Mouse (Mus musculus) v-Abl transformed pro-B cells (cell line): Measurements from ENCODE around the gene Dhrs7.

Experiments used
- in situ Hi-C, 2 experiments: fragments of 400-800 bp; cut with MboI; formaldehyde crosslinking; loops; one replicate each; pipeline ENCODE4 v1.15.1; 2025; ENCODE audit not compliant: unreplicated experiment in 2 of 2

Dhrs7 gene

DNA sequence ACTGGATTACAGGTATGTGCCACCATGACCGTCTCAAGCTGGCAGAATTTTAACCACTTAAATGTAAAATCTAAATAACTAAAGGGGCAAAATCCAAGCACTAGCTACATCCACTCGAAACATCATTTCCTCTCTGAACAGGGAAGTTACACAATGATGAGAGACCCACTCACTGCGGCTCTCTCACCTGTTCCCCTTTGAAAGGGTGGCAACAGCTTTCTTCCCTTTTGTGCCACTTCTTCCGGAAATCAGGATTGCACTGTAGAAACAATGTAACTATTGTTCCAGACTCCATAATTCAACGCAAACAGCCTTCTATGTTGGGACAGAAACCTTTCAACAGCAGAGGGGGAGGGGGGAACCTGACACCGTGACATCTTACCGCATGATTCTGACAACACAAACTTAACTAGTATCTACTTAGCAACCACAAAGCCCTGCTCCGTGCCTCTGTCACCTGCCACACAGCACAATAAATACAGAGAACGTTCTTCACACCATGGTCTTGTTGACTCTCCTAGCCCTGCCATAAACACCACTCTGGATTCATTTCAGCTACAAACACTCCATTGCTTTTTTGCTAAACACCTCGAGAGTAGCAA, 3.3 kb upstream of the Dhrs7 start:
- in situ Hi-C loops = loop anchor here (5.0 to 25.0 kb wide), 6 partner anchors 87 to 906 kb away; partner anchors contain the start of genes Jkamp (in 1 of the 2), L3hypdh (in 1 of the 2) and Ppm1a (in 1 of the 2)

DNA sequence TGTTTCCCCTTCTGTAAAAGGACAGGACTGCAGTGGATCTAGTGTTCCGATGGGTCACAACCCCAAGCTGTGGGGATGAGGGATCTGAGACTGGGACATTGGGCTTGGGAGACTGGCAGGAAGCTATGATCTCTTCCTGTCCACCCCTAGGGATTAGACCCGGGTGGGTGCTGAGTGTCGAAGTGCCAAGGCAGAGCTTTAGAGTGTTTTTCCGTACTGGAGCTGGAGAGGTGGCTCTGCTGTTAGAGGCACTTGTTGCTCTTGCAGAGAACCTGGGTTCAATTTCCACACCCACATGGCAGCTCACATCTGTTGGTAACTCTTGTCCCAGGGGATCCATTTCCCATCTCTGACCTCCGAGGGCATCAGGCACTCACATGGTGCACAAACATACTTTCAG, 1.3 kb upstream of the Dhrs7 start:
- in situ Hi-C loops = loop anchor here (5.0 to 25.0 kb wide), 6 partner anchors 89 to 904 kb away; partner anchors contain the start of genes Jkamp (in 1 of the 2), L3hypdh (in 1 of the 2) and Ppm1a (in 1 of the 2)

DNA sequence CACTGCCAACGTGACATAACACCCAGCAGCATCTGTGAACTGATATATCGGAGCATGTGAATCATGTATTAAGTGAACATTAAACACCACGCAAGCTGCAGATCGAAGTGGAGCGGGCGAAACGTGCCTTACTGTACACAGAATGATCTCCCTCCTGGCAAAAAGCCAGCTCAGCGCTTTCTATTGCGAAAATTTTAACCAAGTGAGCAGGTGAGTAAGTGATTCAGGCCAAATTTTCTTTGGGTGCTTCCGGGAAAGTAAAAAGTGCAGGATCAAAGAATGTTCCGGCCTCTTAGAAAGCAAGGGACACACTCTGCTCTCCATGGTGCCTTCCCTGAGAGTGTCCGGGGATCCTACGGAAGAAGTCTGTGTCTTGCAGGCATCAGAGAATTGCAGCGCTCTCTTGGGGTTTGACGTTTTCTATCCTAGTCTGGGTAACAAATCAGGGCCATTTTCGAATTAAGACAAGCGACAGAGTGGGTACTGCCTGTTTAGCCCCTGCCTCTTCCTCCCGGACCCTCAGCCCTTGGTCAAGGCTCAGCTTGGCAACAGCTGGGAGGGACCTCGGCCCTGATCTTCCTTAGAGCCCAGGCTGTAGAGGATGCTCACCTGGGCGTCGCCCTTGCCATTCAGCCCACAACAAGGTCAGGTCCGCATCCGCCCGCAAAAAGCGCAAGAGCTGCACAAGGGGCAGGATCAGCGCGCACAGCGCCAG, 532 bp downstream of the Dhrs7 start:
- in situ Hi-C loops = loop anchor here (5.0 to 25.0 kb wide), 8 partner anchors 91 to 902 kb away; partner anchors contain the start of genes Jkamp (in 1 of the 2), L3hypdh (in 1 of the 2), Pcnx4 (in 1 of the 2) and Ppm1a (in 1 of the 2)

DNA sequence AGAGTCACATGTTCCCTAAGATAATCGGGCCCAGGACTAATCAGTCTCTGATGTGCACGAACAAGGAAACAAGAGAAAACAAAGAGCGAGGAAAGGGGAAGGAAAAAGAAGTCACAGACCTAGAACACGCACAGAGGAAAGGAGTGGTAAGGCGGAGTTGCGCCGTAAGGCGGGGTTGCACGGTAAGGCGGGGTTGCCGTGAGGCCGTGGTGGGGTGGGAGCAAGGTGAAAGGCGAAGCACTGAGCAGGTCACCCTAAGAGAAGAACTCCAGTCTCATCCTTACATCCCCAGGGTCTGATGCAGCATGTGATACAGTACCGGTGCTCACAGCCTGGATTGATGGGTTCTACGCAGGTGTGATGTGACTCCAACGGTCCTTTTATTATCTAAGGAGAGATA, 8.9 kb downstream of the Dhrs7 start:
- in situ Hi-C loops = loop anchor here (25.0 kb wide), 2 partner anchors 568 to 893 kb away; partner anchors contain the start of genes Jkamp (in 1 of the 2) and L3hypdh (in 1 of the 2)

DNA sequence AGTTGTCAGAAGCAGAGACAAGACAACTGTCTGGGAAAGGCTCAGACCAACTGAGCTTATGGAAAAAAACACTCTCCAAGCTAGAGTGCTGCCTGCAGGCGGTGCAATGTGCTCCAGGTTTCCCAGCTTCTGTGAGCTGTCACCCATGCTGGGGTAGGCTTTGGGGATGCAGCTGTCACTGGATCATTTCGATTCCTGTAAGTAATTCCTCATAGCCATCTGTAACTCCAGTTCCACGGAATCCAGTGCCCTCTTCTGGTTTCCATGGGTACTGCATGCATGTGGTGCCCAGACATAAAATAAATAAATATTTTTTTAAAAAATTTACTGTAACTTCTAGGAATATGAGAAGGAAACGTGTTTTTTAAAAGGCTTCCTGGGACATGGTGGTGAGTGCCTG, 10.0 kb downstream of the Dhrs7 start:
- in situ Hi-C loops = loop anchor here (5.0 to 25.0 kb wide), 3 partner anchors 192 to 892 kb away; partner anchors contain the start of genes Jkamp (in 1 of the 2) and L3hypdh (in 1 of the 2)

DNA sequence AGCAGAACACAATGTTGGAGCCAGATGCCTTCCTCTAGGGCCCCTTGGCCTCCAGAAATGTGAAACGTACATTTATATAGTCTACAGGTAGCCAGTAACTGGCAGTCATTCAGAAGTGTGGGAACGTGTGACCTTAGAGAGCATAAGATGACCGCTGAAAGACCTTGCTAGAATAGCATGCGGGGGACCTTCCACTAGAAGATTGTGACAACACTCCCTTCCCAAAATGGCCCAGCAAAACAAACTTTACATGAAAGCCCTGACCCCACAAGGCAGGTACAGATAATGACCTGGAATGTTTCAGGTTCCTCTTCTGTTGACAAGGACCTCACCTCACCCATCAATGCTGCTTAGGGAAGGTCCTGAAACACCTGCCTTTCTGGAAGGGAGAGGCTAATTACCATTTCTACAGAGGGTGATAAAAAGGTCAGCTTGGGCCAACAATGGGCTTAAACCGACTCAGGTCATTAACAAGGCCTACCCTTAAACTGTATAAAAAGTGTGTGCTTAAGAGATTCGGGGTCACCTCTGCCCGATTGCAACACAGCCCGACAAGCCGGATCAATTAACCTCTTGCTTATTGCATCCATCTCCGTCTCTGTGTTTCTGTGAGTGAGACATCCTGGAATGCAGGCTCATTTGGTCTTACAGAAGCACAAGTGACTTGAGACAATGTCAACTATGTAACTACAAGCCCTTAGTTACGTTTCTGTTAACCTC, 14.9 kb downstream of the Dhrs7 start, which contains the start of gene Gm4756:
TSS of gene Gm4756 (minus strand) at position 51 of the 720 bp plus-strand sequence.
- in situ Hi-C loops = loop anchor here (5.0 to 25.0 kb wide), 3 partner anchors 187 to 887 kb away; partner anchors contain the start of genes Jkamp (in 1 of the 2) and L3hypdh (in 1 of the 2)

DNA sequence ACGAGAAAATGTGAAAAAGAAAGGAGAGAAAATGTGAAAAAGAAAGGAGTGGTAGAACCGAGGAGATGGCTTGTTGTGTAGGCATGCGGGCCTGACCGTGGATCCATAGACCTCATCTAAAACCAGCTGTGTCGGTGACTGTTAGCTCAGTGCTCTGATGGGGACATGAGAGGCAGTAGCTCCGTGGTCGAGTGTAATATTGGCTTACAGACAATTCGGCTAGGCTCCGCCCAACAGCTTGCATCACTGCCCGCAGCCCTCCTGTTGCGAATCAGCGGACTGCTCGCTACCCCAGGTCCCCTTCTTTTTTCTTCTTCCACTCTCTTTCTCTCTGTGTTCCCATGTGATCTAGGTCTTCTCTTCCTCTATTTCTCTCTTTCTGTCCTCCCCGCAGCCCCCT, 15.8 kb downstream of the Dhrs7 start:
- in situ Hi-C loops = no loop called here

DNA sequence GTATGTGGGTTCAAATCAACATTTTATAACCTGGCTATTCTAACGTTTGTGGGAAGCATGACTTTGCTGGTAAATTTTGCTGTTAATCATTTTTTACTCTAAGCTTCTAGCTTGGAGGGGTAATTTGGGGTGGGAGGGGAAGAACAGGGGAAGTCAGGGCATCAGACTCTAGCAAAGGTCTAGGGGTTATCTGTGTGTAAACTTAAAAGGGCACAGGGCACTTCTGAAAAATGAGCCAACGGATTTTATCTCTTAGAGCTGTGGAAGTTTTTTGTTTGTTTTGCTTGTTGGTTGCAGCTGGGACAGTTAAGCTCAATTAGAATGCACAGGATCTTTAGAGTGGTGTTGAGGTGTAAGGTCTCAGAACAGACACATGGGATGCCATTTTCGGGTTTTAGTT, 26.7 kb downstream of the Dhrs7 start:
- in situ Hi-C loops = no loop called here

DNA sequence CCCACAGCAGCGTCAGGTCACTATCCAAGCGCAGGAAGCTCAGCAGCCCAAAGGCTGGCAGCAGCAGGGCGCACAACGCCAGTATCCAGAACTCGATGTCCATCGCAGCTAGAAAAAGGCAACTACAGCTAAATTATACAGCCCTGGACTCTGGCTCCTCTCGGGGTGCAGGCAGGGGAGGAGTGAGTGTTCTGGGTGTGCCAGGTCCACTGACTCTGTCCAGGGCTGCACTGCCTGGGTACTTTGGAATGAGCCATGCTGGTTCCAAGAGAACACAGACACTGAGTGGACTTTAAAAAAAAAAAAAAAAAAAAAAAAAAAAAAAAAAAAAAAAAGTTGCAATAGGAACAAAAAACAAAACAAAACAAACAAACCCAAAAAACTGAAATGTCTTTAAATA, 36.0 kb downstream of the Dhrs7 start:
- in situ Hi-C loops = no loop called here

DNA sequence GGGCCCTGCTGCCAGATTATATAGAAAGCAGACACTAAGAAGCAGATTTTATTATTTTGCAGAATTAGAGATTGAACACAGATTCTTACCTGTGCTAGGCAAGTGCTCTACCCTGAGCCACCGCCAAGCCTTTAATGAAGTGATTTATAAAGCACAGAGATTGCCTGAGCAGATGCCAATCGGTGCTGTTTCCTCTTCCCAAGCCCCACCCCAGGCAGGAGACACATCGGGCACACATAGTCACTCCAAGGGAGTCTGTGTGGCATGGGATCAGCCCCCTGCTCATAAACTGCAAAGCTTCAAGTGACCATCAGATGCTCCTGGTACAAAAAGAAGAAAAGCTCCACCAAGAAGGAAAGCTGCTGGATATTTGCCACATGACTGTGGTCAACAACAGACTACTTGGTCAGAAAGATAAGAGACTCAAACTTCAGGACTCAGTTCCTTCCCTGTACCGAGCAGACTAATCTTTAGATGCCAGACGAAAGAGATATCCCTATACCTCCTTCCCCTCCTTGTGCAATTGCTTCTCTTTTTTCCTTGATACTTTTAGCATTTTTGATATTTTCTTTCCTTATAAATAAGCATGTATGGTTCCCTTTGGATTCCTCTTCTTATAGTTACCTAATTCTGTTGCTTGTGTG, 41.7 kb downstream of the Dhrs7 start:
- in situ Hi-C loops = no loop called here

DNA sequence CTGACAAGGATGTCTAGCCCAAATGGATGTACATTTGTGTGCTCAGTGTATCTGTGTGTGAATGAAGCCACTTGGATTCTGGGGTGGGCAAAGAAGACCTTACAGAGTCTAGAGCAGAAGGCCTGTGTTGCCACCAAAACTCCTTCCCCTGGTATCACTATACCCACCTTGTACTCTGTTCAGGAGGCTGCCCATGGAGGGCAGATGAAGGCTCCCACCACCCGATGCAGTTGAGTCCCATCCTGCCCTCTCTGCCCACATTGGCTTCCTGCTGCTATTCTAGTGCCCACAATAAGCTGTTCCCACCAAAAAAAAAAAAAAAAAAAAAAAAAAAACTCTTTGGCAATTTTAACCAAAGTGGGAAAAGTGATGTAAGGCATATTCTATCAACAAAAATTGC, 43.3 kb downstream of the Dhrs7 start:
- in situ Hi-C loops = no loop called here

DNA sequence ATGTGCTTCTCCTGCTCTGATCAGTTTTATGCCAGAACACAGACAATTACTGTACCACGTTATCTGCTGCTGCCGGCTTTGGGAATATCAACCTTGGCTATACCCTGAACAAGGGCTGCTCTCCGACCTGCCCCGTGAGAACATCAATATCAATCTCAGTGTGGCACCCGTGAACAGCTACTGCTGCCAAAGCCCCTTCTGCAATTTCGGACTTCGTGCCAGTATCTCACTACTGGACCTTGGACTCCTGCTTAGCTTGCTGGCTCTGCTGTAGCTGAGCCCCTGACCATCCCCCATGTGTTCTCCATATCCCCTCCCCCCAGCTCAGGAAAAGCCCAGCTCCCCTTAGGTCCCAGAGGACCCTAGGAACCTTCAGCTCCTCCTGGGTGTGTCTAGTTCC, 43.9 kb downstream of the Dhrs7 start:
- in situ Hi-C loops = no loop called here

DNA sequence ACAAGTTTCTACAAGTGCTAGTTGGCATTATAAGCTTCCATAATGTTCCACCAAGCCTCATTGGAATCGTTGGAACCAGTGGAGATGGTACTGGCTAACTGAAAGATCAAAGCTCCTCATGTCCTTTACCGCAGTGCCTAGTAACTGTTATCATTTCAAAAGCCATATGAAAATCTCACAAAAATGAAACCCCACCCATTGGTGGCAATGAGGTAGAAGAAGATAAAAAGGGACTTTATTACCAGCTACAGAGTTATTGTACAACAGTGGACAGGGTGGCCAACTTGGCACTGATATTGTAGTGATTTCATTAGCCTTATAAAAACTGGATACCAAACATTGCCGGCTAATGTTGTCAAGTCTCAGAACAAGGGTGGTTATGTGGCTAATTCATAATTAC, 52.7 kb downstream of the Dhrs7 start:
- in situ Hi-C loops = no loop called here
